Mouse (Mus musculus) liver, embryonic 16.5 days (tissue): Measurements from ENCODE around the gene Edaradd. TPM values are rescaled to one million over a fixed set of nuclear protein-coding genes. Genes with fewer than 3 reads are reported as not detected.

ENCODE experiments used
- ATAC-seq: fragments of 200-750 bp; cut with Nextera tagmentation; 2 replicates; pipeline ENCODE4 v1.8.0; 2017; ENCODE audit warnings: low read depth, mild to moderate bottlenecking, moderate number of reproducible peaks, moderate library complexity
- H3K27ac ChIP-seq: fragments of 300-500 bp; sonication (generic); 2 replicates; pipeline ENCODE4 v1.5.1; 2014; ENCODE audit warnings: mild to moderate bottlenecking, low read length
- H3K27me3 ChIP-seq: fragments of 300-500 bp; sonication (generic); 2 replicates; pipeline ENCODE4 v1.6.1; 2014; ENCODE audit warnings: low read depth, low read length, mixed read lengths; ENCODE audit not compliant: control insufficient read depth, insufficient read depth
- H3K36me3 ChIP-seq: fragments of 300-500 bp; sonication (generic); 2 replicates; pipeline ENCODE4 v1.6.1; 2014; ENCODE audit warnings: mild to moderate bottlenecking; ENCODE audit not compliant: control insufficient read depth, insufficient read depth
- H3K4me1 ChIP-seq: fragments of 300-500 bp; sonication (generic); 2 replicates; pipeline ENCODE4 v1.6.1; 2014; ENCODE audit warnings: low read depth, low read length, mixed read lengths; ENCODE audit not compliant: control insufficient read depth
- H3K4me2 ChIP-seq: fragments of 300-500 bp; sonication (generic); 2 replicates; pipeline ENCODE4 v1.6.1; 2014; ENCODE audit warnings: low read depth, low read length, mixed read lengths
- H3K4me3 ChIP-seq: fragments of 300-500 bp; sonication (generic); 2 replicates; pipeline ENCODE4 v1.5.1; 2014; ENCODE audit warnings: low read depth, mild to moderate bottlenecking, low read length
- H3K9ac ChIP-seq: fragments of 300-500 bp; sonication (generic); 2 replicates; pipeline ENCODE4 v1.6.1; 2014; ENCODE audit warnings: low read depth, low read length
- H3K9me3 ChIP-seq: fragments of 300-500 bp; sonication (generic); replicated peaks from 2 replicates; pipeline ENCODE4 v1.6.1; 2016; ENCODE audit warnings: low read length; ENCODE audit not compliant: control insufficient read depth
- WGBS: fragments of 180-500 bp; shearing (Covaris S2); extraction: QIAGEN DNeasy Blood & Tissue Kit; methylation state at CpG from one replicate; pipeline ENCODE4 v1.1.7; 2014; ENCODE audit not compliant: insufficient replicate concordance; 5-methylcytosine and 5-hydroxymethylcytosine counted together
- polyA plus RNA-seq: library from polyadenylated mRNA; unstranded; fragments of >200 nt; fragmentation: Nextera tagmentation; extraction: Ambion mirVana; gene quantifications from 2 replicates; pipeline ENCODE4 v1.2.1, GENCODE M21; 2015

Edaradd gene
- polyA plus RNA-seq, 1 experiment from 2014 or later: 0.24 TPM

DNA sequence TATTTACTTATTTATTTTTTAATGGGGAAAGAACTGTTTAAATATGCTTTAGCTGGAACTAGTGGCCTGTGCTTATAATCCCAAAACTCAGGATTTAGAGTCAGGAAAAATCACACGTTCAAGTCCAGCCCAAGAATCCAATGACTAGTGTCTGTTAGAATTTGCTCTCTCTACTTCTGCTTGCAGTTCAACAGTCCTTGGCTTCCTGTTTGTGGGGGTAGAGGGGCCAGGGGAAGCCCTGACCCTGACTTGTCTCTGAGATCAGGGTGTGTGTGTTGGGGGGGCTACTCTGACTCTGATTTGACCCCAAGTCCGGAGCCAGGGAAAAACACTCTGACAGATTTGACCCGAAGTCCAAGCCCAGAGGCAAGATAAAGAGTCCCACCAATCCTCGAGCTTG lies 5.4 kb upstream of the Edaradd start:
- H3K27ac ChIP-seq: no peak overlapping the region
- WGBS: 41% methylated on average over 4 of the region's 4 CpGs
- H3K27me3 ChIP-seq: no peaks in the 10 kb centered on the region
- no peak overlapping the region for H3K4me3 ChIP-seq
- no peaks in the 10 kb centered on the region for H3K9me3 ChIP-seq
- no peak overlapping the region for H3K9ac ChIP-seq
- H3K4me2 ChIP-seq: no peak overlapping the region
- H3K36me3 ChIP-seq: no peaks in the 10 kb centered on the region
- no peak for ATAC-seq
- H3K4me1 ChIP-seq: no peaks in the 10 kb centered on the region

GRCm38 (mm10) chr13:12522346-12522745 lies 2.1 kb upstream of the Edaradd start:
- Histone ChIP-seq H3K4me1 (no peaks in the 10 kb centered on the region), H3K9ac (no peak overlapping the region), H3K4me2 (no peak overlapping the region), H3K36me3 (no peaks in the 10 kb centered on the region), H3K27me3 (peaks cover 6% of the 10 kb centered on the region; the same call in 1 of the 2 replicates), H3K27ac (no peak overlapping the region), H3K9me3 (no peaks in the 10 kb centered on the region), H3K4me3 (no peak overlapping the region)
- no peak for ATAC-seq

GRCm38 (mm10) chr13:12519371-12519770 lies 867 bp downstream of the Edaradd start:
- no peak for ATAC-seq
- peaks cover 6% of the 10 kb centered on the region; the same call in 1 of the 2 replicates for H3K27me3 ChIP-seq
- WGBS: 5% methylated on average over 18 of the region's 18 CpGs
- no peaks in the 10 kb centered on the region for H3K36me3 ChIP-seq
- H3K4me3 ChIP-seq: peak overlapping the region; percentile 46
- H3K4me2 ChIP-seq: peak overlapping the region; percentile 53
- H3K9me3 ChIP-seq: no peaks in the 10 kb centered on the region
- H3K27ac ChIP-seq: no peak overlapping the region
- no peak overlapping the region for H3K9ac ChIP-seq
- no peaks in the 10 kb centered on the region for H3K4me1 ChIP-seq

- Histone ChIP-seq H3K27me3 (no peaks in the 10 kb centered on the region), H3K9me3 (no peaks in the 10 kb centered on the region), H3K9ac (no peak overlapping the region), H3K4me3 (no peak overlapping the region), H3K4me2 (no peak overlapping the region), H3K36me3 (no peaks in the 10 kb centered on the region), H3K27ac (no peak overlapping the region), H3K4me1 (no peaks in the 10 kb centered on the region)
- ATAC-seq: no peak
- WGBS: 59% methylated on average over 9 of the region's 9 CpGs
Measured at GRCm38 (mm10) chr13:12511189-12511965, 8.9 kb downstream of the Edaradd start.

DNA sequence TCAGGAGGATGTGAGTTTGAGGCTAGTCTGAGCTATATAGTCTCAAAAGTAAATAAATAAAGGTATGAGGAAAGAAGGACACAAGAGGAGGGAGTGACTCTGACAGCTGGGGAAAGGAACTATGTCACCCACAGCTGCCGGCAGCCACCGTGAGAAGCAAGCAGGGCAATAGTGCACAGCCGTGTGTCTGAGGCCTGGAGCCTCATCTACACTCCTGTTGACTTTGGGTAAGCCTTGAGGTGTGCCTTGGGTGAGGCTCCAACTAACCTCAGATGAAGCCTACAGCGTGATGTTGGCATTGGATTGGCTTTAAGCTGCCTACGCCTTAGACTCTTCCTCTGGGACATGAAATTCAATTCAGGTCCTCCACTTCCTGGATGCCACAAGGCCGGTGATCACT lies 10.2 kb downstream of the Edaradd start:
- no peak overlapping the region for H3K27ac ChIP-seq
- no peak overlapping the region for H3K4me3 ChIP-seq
- H3K4me1 ChIP-seq: peaks cover 5% of the 10 kb centered on the region; the same call in 1 of the 2 replicates
- H3K27me3 ChIP-seq: no peaks in the 10 kb centered on the region
- H3K4me2 ChIP-seq: no peak overlapping the region
- WGBS: 66% methylated on average over 6 of the region's 6 CpGs
- H3K36me3 ChIP-seq: no peaks in the 10 kb centered on the region
- ATAC-seq: no peak
- H3K9me3 ChIP-seq: no peaks in the 10 kb centered on the region
- H3K9ac ChIP-seq: no peak overlapping the region

- no peaks in the 10 kb centered on the region for H3K36me3 ChIP-seq
- no peak overlapping the region for H3K4me2 ChIP-seq
- no peak overlapping the region for H3K4me3 ChIP-seq
- peaks cover 9% of the 10 kb centered on the region for H3K4me1 ChIP-seq
- H3K9ac ChIP-seq: no peak overlapping the region
- H3K27ac ChIP-seq: no peak overlapping the region
- 41% methylated on average over 6 of the region's 6 CpGs for WGBS
- no peaks in the 10 kb centered on the region for H3K27me3 ChIP-seq
- no peaks in the 10 kb centered on the region for H3K9me3 ChIP-seq
- ATAC-seq: no peak
Measured at GRCm38 (mm10) chr13:12507426-12507825, 12.8 kb downstream of the Edaradd start.

GRCm38 (mm10) chr13:12505359-12505758 lies 14.9 kb downstream of the Edaradd start:
- H3K4me2 ChIP-seq: no peak overlapping the region
- no peaks in the 10 kb centered on the region for H3K36me3 ChIP-seq
- peak; percentile 20 for ATAC-seq
- WGBS: 40% methylated on average over 3 of the region's 3 CpGs
- no peaks in the 10 kb centered on the region for H3K27me3 ChIP-seq
- H3K4me1 ChIP-seq: peaks cover 9% of the 10 kb centered on the region
- no peak overlapping the region for H3K4me3 ChIP-seq
- H3K9ac ChIP-seq: no peak overlapping the region
- no peaks in the 10 kb centered on the region for H3K9me3 ChIP-seq
- H3K27ac ChIP-seq: no peak overlapping the region

GRCm38 (mm10) chr13:12503238-12503751 lies 16.9 kb downstream of the Edaradd start:
- Histone ChIP-seq H3K9ac (no peak overlapping the region), H3K27ac (no peak overlapping the region), H3K9me3 (no peaks in the 10 kb centered on the region), H3K27me3 (no peaks in the 10 kb centered on the region), H3K4me1 (peaks cover 9% of the 10 kb centered on the region), H3K4me2 (no peak overlapping the region), H3K36me3 (no peaks in the 10 kb centered on the region), H3K4me3 (no peak overlapping the region)
- peak; percentile 28; the same call in 1 of the 2 replicates for ATAC-seq
- WGBS: 63% methylated on average over 11 of the region's 11 CpGs

DNA sequence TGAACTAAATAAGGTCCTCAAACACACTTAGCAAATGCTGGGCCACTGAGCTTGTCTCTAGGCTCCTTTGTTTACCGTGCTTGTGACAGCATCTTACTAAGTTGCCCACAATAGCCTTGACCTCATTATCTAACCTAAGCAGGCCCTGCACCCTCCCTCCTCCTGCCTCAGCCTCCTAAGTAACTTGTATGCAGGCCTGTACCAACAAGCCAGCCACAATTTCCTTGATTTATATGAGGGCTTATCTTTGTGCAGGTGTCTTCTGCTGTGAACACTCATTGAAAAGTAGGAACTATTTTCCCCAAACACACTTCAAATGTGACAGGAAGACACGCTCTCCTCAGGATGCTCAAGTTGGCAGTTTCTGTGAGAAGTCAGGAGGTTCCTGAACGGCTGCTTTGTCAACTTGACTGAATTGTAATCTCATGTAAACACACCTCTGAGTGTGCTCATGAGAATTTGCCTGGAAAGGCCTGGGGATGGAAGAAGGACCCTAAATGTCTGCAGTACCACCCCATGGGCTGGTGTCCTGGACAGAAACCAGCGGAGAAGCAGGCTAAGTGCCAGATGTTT lies 17.5 kb downstream of the Edaradd start:
- WGBS: 19% methylated on average over 4 of the region's 4 CpGs
- no peak overlapping the region for H3K9ac ChIP-seq
- H3K27ac ChIP-seq: no peak overlapping the region
- H3K9me3 ChIP-seq: no peaks in the 10 kb centered on the region
- no peak overlapping the region for H3K4me2 ChIP-seq
- H3K4me3 ChIP-seq: no peak overlapping the region
- peak; percentile 80 for ATAC-seq
- peaks cover 9% of the 10 kb centered on the region for H3K4me1 ChIP-seq
- no peaks in the 10 kb centered on the region for H3K27me3 ChIP-seq
- H3K36me3 ChIP-seq: no peaks in the 10 kb centered on the region
